Mouse (Mus musculus) embryonic facial prominence, embryonic 15.5 days (tissue): ENCODE data around the gene L3hypdh. TPM values are rescaled to one million over a fixed set of nuclear protein-coding genes. Genes with fewer than 3 reads are reported as not detected.

Source experiments
- ATAC-seq: fragments of 200-750 bp; cut with Nextera tagmentation; 2 replicates; pipeline ENCODE4 v1.8.0; 2017; ENCODE audit warnings: low read depth, moderate TSS enrichment; ENCODE audit not compliant: insufficient number of reproducible peaks, low FRiP score, low TSS enrichment
- H3K27ac ChIP-seq: fragments of 300-500 bp; sonication (generic); replicated peaks from 2 replicates; pipeline ENCODE4 v1.5.1; 2015; ENCODE audit warnings: mild to moderate bottlenecking, inconsistent platforms
- H3K27me3 ChIP-seq: fragments of 300-500 bp; sonication (generic); 2 replicates; pipeline ENCODE4 v1.6.1; 2015; ENCODE audit warnings: inconsistent platforms
- H3K36me3 ChIP-seq: fragments of 300-500 bp; sonication (generic); 2 replicates; pipeline ENCODE4 v1.6.1; 2015; ENCODE audit warnings: mild to moderate bottlenecking, inconsistent platforms
- H3K4me1 ChIP-seq: fragments of 300-500 bp; sonication (generic); 2 replicates; pipeline ENCODE4 v1.6.1; 2015; ENCODE audit warnings: inconsistent platforms
- H3K4me2 ChIP-seq: fragments of 300-500 bp; sonication (generic); replicated peaks from 2 replicates; pipeline ENCODE4 v1.6.1; 2015; ENCODE audit warnings: mild to moderate bottlenecking, inconsistent platforms
- H3K4me3 ChIP-seq: fragments of 300-500 bp; sonication (generic); replicated peaks from 2 replicates; pipeline ENCODE4 v1.5.1; 2015; ENCODE audit warnings: mild to moderate bottlenecking, inconsistent platforms
- H3K9ac ChIP-seq: fragments of 300-500 bp; sonication (generic); 2 replicates; pipeline ENCODE4 v1.6.1; 2015; ENCODE audit warnings: inconsistent platforms
- H3K9me3 ChIP-seq: fragments of 300-500 bp; sonication (generic); replicated peaks from 2 replicates; pipeline ENCODE4 v1.6.1; 2016; ENCODE audit warnings: inconsistent platforms
- WGBS: fragments of 180-500 bp; shearing (Covaris S2); methylation state at CpG from one replicate; pipeline ENCODE4 v1.1.7; 2015; 5-methylcytosine and 5-hydroxymethylcytosine counted together
- microRNA-seq: library from miRNA; unstranded; fragments of <30 nt; microRNA quantifications from one replicate; pipeline ENCODE4, GENCODE M21; 2016; ENCODE audit warnings: borderline number of aligned reads
- polyA plus RNA-seq: library from polyadenylated mRNA; unstranded; fragments of >200 nt; fragmentation: Nextera tagmentation; extraction: Ambion mirVana; gene quantifications from 2 replicates; pipeline ENCODE4 v1.2.1, GENCODE M21; 2015

The L3hypdh gene
- polyA plus RNA-seq, 1 experiment from 2014 or later, result 19.2 TPM

DNA sequence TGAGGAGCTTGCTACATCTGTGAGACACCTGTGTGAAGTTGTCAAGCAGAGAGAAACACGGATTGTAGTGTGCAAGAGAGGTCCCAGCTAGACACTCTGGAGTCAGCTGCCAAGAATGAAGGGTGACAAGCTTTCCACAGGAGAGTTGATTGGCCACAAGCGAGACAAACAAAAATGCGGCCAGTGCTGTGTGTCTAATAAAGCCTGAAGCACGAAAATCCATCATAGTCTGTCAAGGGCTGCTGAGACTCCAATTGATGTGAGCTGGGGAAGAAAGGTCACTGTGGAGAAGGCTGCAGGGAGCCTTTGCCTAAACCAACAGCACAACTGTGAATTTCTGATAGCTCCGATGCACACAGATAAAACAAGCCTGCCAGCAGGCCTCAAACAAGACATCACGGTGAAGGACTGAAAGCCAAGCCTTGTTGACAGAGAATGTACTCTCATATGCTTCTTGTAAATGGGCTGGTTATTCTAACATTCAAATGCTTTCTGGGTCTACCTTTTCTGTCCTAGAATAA is 59.9 kb downstream of the L3hypdh start:
- H3K4me1 ChIP-seq, result no peaks in the 10 kb centered on the region
- H3K4me2 ChIP-seq, result no peak overlapping the region
- H3K27me3 ChIP-seq, result no peaks in the 10 kb centered on the region
- H3K4me3 ChIP-seq, result no peak overlapping the region
- no peak for ATAC-seq
- no peak overlapping the region for H3K9ac ChIP-seq
- WGBS, result 59% methylated on average over 6 of the region's 6 CpGs
- H3K36me3 ChIP-seq, result no peaks in the 10 kb centered on the region
- no peak overlapping the region for H3K27ac ChIP-seq
- no peaks in the 10 kb centered on the region for H3K9me3 ChIP-seq

DNA sequence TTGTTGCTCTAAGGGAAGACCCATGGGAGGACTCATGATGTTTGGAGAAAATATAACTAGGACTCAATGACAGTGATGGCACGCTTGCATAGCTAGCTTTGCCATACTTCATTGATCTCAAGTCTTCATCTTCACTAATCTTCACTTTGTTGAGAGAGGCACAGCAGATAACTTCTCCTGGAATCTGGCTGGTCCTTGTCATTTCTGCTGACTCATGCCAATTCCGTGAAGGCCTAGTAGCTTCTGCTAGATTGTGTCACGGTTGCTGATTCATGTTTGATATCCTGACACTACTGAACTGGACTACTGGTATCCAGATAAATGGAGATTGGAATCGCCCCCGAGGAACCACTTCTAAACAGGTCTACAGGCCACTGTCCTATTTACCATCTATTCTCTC is 61.7 kb downstream of the L3hypdh start:
- Histone ChIP-seq H3K9ac (no peak overlapping the region), H3K36me3 (no peaks in the 10 kb centered on the region), H3K4me3 (no peak overlapping the region), H3K4me2 (no peak overlapping the region), H3K27ac (no peak overlapping the region), H3K27me3 (no peaks in the 10 kb centered on the region), H3K9me3 (no peaks in the 10 kb centered on the region), H3K4me1 (no peaks in the 10 kb centered on the region)
- 93% methylated on average over 5 of the region's 5 CpGs for WGBS
- no peak for ATAC-seq

Small RNA genes within 50 kb of the gene (microRNA-seq; reads per million reads assigned to microRNA genes)
- not detected for gene Gm24466

Other genes starting within 250 kb of the L3hypdh start
- gene Gpr135, start 14.3 kb downstream of the L3hypdh start, polyA plus RNA-seq, result 0.88 and 1.3 TPM in 2 replicates
- 71.5 and 77.0 TPM in 2 replicates for gene Jkamp, start 150 bp upstream of the L3hypdh start, polyA plus RNA-seq
- gene Ccdc175, start 99.6 kb upstream of the L3hypdh start, polyA plus RNA-seq, result not detected in 2 replicates